Mouse (Mus musculus) NIH3T3 (cell line): ENCODE results near the gene Psg16.
"Not testable (repeated sequence)": the region's sequence is repeated elsewhere in the genome, so short reads cannot be mapped to it uniquely, and the experiment has no call there.

ENCODE experiments used
- DNase-seq: peaks from one replicate; pipeline ENCODE4 v3.0.0-alpha.2; 2012; ENCODE audit warnings: low read depth

Psg16 gene

GRCm38 (mm10) chr7:17091280-17091679, 17.4 kb downstream of the Psg16 start:
- DNase-seq = peak; percentile 43

- DNase-seq = not testable (repeated sequence)
Measured at GRCm38 (mm10) chr7:17101631-17102030, 27.8 kb downstream of the Psg16 start.

- DNase-seq = no peak
Measured at GRCm38 (mm10) chr7:17135307-17135706, 61.5 kb downstream of the Psg16 start.

DNA sequence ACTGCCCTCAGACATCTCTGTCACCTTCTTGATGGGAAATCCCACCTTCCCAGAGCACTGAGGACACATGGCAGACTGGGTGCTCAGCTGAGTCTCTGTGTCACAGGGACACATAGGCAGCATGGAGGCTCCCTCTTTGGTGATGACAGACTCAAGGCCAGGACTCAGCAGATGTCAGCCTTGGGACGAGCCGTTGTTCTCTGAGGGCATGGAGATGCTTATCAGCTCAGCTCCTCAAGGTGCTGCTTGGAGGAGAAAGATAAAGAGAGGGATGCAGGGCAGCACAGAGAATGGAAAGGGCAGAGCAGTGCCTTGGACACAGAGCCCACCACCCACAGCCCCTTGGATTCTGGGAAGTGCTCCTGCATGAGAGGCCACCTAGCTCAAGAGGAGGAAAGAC, 76.1 kb downstream of the Psg16 start, which contains the start of gene Ceacam3:
TSS of gene Ceacam3 (plus strand) at position 352 of the 400 bp plus-strand sequence.
- no peak for DNase-seq

DNA sequence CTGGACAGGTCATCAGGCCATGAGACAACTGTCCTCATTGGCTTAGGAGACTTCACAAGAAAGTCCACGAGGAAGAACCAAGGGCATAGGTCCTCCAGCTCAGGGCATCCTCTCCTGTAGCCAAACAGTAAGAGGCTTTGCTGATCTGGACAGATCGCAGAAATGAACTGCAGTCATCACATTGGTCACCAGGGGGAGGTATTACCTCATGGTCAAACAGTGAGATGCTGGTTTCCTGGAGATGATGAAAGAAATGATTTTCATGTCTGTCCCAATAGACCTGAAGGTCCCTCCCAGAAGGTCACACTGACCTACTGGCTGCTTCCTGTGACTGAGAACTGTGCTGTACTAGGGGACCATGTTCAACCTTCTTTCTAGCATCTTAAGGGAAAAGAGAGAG, 81.8 kb downstream of the Psg16 start:
- peak; percentile 80 for DNase-seq

GRCm38 (mm10) chr7:17156885-17157677, 83.2 kb downstream of the Psg16 start:
- DNase-seq = no peak

DNA sequence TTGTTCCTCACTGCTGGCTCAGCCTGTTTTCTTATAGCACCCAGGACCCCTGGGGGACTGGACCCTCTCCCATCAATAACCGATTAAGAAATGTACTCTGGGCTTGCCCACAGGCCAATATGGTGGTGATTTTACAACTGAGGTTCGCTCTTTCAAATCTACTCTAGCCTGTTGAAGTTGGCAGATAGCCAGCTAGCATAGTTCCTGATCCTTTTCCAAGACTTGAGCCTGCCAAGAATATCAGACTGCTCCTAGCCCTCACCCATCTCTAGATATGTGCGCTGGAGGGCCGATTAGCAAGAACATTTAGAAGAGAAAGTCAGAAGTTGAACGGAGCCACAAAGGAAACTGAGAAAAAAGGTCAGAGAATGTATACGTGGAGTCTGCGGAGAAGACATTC, 85.2 kb downstream of the Psg16 start:
- DNase-seq = peak; percentile 45

- DNase-seq = no peak
Measured at GRCm38 (mm10) chr7:17171827-17172226, 98.0 kb downstream of the Psg16 start.
